Mouse (Mus musculus): ENCODE measurements around the gene Frem3.
A peak's percentile ranks its signal among the peaks of the same experiment; 100 is the strongest.

The Frem3 gene

GRCm38 (mm10) chr8:80714461-80714860, 103.6 kb downstream of the Frem3 start:
- no peak for DNase-seq

DNA sequence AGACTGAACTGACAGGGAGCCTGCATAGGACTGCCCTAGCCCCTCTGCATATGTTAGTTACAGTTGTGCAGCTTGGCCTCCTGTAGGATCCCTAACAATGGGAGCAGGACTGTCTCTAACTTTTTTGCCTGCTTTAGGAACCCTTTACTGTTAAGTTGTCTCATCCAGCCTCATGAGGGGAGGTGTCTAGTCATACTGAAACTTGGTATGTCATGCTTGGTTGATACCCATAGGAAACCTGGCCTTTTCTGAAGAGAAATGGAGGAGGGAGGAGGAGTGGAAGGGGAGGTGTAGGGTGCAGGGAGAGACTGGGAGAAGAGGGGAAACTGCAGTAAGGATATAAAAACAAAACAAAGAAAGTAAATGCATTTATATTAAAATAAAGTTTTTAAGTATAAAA, 121.4 kb downstream of the Frem3 start:
- no peak for DNase-seq

DNA sequence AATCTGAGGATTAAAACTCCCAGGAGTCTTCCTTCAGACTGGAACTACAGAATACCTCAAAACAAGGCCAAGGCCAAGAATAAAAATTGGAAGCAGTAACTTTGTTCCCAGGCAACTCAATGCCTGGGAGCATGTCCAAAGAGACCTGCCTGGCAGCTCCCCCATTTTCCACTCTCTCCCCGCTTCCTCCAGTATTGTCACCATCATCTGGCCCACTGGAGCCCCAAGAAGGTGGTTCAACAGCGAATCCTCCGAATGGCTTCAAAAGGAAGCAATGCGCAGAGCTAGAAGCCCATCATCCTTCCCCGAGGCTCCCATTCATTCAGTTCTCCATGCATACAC, 127.1 kb downstream of the Frem3 start:
- DNase-seq = no peak

DNA sequence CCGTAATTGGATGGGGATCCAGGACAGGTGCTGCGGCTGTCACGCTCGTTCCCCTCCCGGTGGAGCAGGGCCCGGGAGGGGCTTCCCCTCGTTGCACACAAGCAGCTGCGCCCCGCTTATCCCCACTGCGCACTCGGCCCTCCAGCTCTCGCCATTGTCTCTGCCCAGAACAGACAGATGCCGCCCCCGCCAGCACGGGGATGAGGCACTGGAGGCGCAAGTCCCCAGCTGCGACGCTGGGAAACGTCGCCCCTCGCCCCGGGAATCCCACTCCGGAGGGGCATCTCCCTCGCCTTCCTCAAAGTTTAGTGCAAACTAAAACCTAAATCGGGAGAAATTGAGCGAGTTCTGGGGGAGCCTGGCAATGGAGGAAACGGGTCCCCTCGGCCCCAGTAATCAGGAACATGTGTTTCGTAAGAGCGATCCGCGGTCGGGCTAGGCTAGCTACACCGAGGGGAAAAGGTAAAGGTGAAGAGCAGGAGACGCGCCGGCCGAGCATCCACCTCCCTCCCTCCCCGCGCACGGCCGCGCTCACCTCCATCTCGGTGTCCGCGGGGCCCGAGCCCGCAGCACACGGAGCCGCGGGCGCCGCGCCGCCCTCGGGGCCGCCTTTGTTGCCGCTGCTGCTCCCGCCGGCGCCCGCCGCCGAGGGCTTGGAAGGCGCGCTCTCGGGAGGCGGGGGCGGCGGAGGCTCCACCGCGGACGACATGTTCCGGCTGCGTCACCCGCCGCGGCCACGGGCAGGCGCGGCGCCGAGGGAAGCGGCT, 127.7 kb downstream of the Frem3 start:
- DNase-seq = peak; percentile 35

- peak; percentile 96 for DNase-seq
Observed at GRCm38 (mm10) chr8:80739155-80739924, 128.5 kb downstream of the Frem3 start, which contains the start of gene Smarca5. Gene Smarca5 (minus strand): TSS chr8:80739497.

GRCm38 (mm10) chr8:80739932-80740331, 129.1 kb downstream of the Frem3 start:
- no peak for DNase-seq

All from kidney, postnatal 14 days (tissue).